Mouse (Mus musculus) neural tube, embryonic 13.5 days (tissue): ENCODE measurements at regions not wholly inside any gene's neighbourhood (a gene's known extent, or its start where the extent isn't known, plus 50 kb on each side); places are given as distances from the start of the nearest gene placed in this dataset.

Source experiments
- ATAC-seq: fragments of 200-750 bp; cut with Nextera tagmentation; 2 replicates; pipeline ENCODE4 v1.8.0; 2017; ENCODE audit warnings: low read depth, mild to moderate bottlenecking, moderate TSS enrichment, moderate library complexity
- H3K27ac ChIP-seq: fragments of 300-500 bp; sonication (generic); replicated peaks from 2 replicates; pipeline ENCODE4 v1.5.1; 2015; ENCODE audit warnings: moderate library complexity, mild to moderate bottlenecking, inconsistent platforms
- H3K27me3 ChIP-seq: fragments of 300-500 bp; sonication (generic); 2 replicates; pipeline ENCODE4 v1.6.1; 2015; ENCODE audit warnings: mild to moderate bottlenecking, inconsistent platforms
- H3K36me3 ChIP-seq: fragments of 300-500 bp; sonication (generic); 2 replicates; pipeline ENCODE4 v1.6.1; 2015; ENCODE audit warnings: mild to moderate bottlenecking, inconsistent platforms
- H3K4me1 ChIP-seq: fragments of 300-500 bp; sonication (generic); replicated peaks from 2 replicates; pipeline ENCODE4 v1.6.1; 2015; ENCODE audit warnings: inconsistent platforms
- H3K4me2 ChIP-seq: fragments of 300-500 bp; sonication (generic); 2 replicates; pipeline ENCODE4 v1.6.1; 2015; ENCODE audit warnings: inconsistent platforms, mild to moderate bottlenecking, moderate library complexity
- H3K4me3 ChIP-seq: fragments of 300-500 bp; sonication (generic); 2 replicates; pipeline ENCODE4 v1.5.1; 2015; ENCODE audit warnings: mild to moderate bottlenecking, inconsistent platforms
- H3K9ac ChIP-seq: fragments of 300-500 bp; sonication (generic); 2 replicates; pipeline ENCODE4 v1.6.1; 2015; ENCODE audit warnings: moderate library complexity, mild to moderate bottlenecking, inconsistent platforms
- H3K9me3 ChIP-seq: fragments of 300-500 bp; sonication (generic); 2 replicates; pipeline ENCODE4 v1.6.1; 2016; ENCODE audit warnings: inconsistent platforms
- WGBS: fragments of 180-500 bp; shearing (Covaris S2); methylation state at CpG from one replicate; pipeline ENCODE4 v1.1.7; 2015; 5-methylcytosine and 5-hydroxymethylcytosine counted together

DNA sequence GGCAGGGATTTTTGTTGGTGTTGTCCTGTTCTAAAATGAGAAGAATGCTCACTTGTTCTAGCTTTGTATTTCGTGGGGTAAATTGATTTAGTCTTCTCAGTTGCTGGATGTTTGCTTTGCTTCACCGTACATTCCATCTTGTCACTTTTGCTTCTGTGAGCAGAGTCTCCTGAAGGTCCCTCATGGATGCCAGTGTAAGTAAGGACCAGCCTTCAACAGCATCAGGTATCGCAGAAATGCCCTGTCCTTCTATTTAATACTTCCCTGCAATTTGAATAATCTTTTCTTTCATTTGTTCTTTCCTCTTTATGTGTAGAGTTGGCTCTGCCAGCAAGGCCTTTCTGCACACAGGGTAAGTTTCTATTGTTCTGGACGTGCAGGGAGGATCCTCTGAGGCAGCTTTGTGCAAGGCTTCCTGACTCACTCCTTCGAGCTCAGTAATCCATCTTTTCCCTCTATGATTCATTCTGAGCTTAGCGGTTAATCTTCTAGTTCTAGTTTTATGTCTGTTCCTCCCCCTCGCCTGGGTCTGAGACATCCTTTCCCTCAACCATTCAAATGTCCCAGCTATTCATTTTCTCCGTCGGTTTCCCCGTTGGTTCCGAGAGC lies 55.7 kb upstream of the Gm5148 start:
- Histone ChIP-seq H3K9ac (no peak overlapping the region), H3K4me2 (no peak overlapping the region), H3K27me3 (peaks cover 13% of the 10 kb centered on the region), H3K27ac (no peak overlapping the region), H3K4me1 (peaks cover 12% of the 10 kb centered on the region), H3K36me3 (no peaks in the 10 kb centered on the region), H3K4me3 (no peak overlapping the region), H3K9me3 (no peaks in the 10 kb centered on the region)
- ATAC-seq = no peak
- 26% methylated on average over 11 of the region's 11 CpGs for WGBS

- H3K4me2 ChIP-seq = no peak overlapping the region
- H3K27ac ChIP-seq = no peak overlapping the region
- H3K9me3 ChIP-seq = no peaks in the 10 kb centered on the region
- no peak overlapping the region for H3K9ac ChIP-seq
- peaks cover 20% of the 10 kb centered on the region for H3K27me3 ChIP-seq
- no peak overlapping the region for H3K4me3 ChIP-seq
- ATAC-seq = no peak
- no peaks in the 10 kb centered on the region for H3K36me3 ChIP-seq
- H3K4me1 ChIP-seq = peaks cover 12% of the 10 kb centered on the region
- WGBS = 93% methylated on average over 7 of the region's 7 CpGs
Observed at GRCm38 (mm10) chr3:37778386-37778785, 54.1 kb upstream of the Gm5148 start.

DNA sequence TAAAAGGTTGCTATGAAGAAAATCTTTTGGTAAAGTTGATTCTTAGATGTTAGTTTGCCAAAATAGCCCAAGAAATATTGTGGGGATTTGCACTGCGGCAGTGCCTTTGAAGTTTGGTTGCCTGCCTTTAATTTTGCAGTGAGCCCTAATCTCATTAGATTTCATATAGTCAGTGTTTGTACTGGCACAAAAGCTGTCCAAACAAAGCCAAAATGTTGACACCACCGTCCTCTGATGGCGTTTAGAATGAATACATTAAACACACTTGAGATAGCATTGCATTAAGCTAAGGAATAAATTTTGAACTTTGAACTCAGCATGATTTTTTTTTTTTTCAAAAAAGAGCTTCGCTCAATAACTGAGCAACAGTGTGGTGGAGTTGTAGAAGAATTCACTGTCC lies 51.9 kb upstream of the Gm5148 start:
- Histone ChIP-seq H3K9ac (no peak overlapping the region), H3K27ac (no peak overlapping the region), H3K4me3 (no peak overlapping the region), H3K9me3 (no peaks in the 10 kb centered on the region), H3K4me2 (no peak overlapping the region), H3K4me1 (peaks cover 12% of the 10 kb centered on the region), H3K36me3 (no peaks in the 10 kb centered on the region), H3K27me3 (peaks cover 16% of the 10 kb centered on the region)
- 43% methylated on average over 4 of the region's 4 CpGs for WGBS
- no peak for ATAC-seq
